Mouse (Mus musculus): ENCODE measurements around the gene Vrk1. TPM values are rescaled to one million over a fixed set of nuclear protein-coding genes. Genes with fewer than 3 reads are reported as not detected.
A peak's percentile ranks its signal among the peaks of the same experiment; 100 is the strongest.

Gene Vrk1
- polyA plus RNA-seq (2015; fragmentation: Nextera tagmentation; extraction: Ambion mirVana) = 40.3 and 40.7 TPM in 2 replicates

GRCm38 (mm10) chr12:106010065-106010915 is at the start of gene Vrk1:
Vrk1 (plus strand) TSS chr12:106010228.
- peak within 1 kb of the TSS; percentile 48 for H3K27ac ChIP-seq
- no peaks in the 10 kb centered on the region for H3K9me3 ChIP-seq
- no peaks in the 10 kb centered on the region for H3K36me3 ChIP-seq
- peaks cover 12% of the 10 kb centered on the region for H3K4me1 ChIP-seq (replicated peaks)
- peak; percentile 99 for ATAC-seq (ENCODE audit: low FRiP score)
- H3K27me3 ChIP-seq = no peaks in the 10 kb centered on the region
- 1% methylated on average over 72 of the region's 72 CpGs for WGBS
- peak within 1 kb of the TSS; percentile 80 for H3K9ac ChIP-seq
- peak within 1 kb of the TSS; percentile 93 for H3K4me2 ChIP-seq
- peak within 1 kb of the TSS; percentile 74 for H3K4me3 ChIP-seq

- Histone ChIP-seq H3K27me3 (peaks cover 17% of the 10 kb centered on the region), H3K9me3 (no peaks in the 10 kb centered on the region), H3K4me2 (peak overlapping the region; percentile 45), H3K27ac (peak overlapping the region; percentile 84), H3K4me3 (peak overlapping the region; percentile 3; the same call in 1 of the 2 replicates), H3K36me3 (no peaks in the 10 kb centered on the region), H3K4me1 (replicated peaks) (peaks cover 54% of the 10 kb centered on the region), H3K9ac (peak overlapping the region; percentile 55)
- 9% methylated on average over 19 of the region's 19 CpGs for WGBS
- ATAC-seq (ENCODE audit: low FRiP score) = no peak
These were observed 49.3 kb upstream of the Vrk1 start for GRCm38 (mm10) chr12:105960592-105961330.

GRCm38 (mm10) chr12:105961667-105962066 is 48.4 kb upstream of the Vrk1 start:
- Histone ChIP-seq H3K9ac (no peak overlapping the region), H3K4me3 (0 out of 2 replicates have a peak overlapping the region, but pooled peaks have one; percentile 42), H3K36me3 (no peaks in the 10 kb centered on the region), H3K27me3 (peaks cover 21% of the 10 kb centered on the region), H3K9me3 (no peaks in the 10 kb centered on the region), H3K4me2 (peak overlapping the region; percentile 89), H3K27ac (peak overlapping the region; percentile 84), H3K4me1 (replicated peaks) (peaks cover 46% of the 10 kb centered on the region)
- 4% methylated on average over 12 of the region's 12 CpGs for WGBS
- ATAC-seq (ENCODE audit: low FRiP score) = no peak

- Histone ChIP-seq H3K9me3 (no peaks in the 10 kb centered on the region), H3K9ac (peak overlapping the region; percentile 71), H3K4me3 (peak overlapping the region; percentile 42), H3K36me3 (no peaks in the 10 kb centered on the region), H3K4me2 (peak overlapping the region; percentile 89), H3K4me1 (replicated peaks) (peaks cover 50% of the 10 kb centered on the region), H3K27ac (peak overlapping the region; percentile 84), H3K27me3 (peaks cover 24% of the 10 kb centered on the region)
- WGBS = 1% methylated on average over 36 of the region's 37 CpGs
- ATAC-seq (ENCODE audit: low FRiP score) = peak; percentile 91
These were observed 47.7 kb upstream of the Vrk1 start for GRCm38 (mm10) chr12:105962103-105963011.

GRCm38 (mm10) chr12:105963012-105963572 is 46.9 kb upstream of the Vrk1 start:
- WGBS = 5% methylated on average over 30 of the region's 30 CpGs
- Histone ChIP-seq H3K4me3 (peak overlapping the region; percentile 42), H3K36me3 (no peaks in the 10 kb centered on the region), H3K27me3 (peaks cover 29% of the 10 kb centered on the region), H3K9ac (peak overlapping the region; percentile 71), H3K9me3 (no peaks in the 10 kb centered on the region), H3K4me2 (peak overlapping the region; percentile 89), H3K4me1 (replicated peaks) (peaks cover 50% of the 10 kb centered on the region), H3K27ac (no peak overlapping the region; the same call in 1 of the 2 replicates)
- peak; percentile 44 for ATAC-seq (ENCODE audit: low FRiP score)

- Histone ChIP-seq H3K27me3 (peaks cover 33% of the 10 kb centered on the region), H3K9ac (no peak overlapping the region), H3K27ac (no peak overlapping the region), H3K36me3 (no peaks in the 10 kb centered on the region), H3K4me1 (replicated peaks) (peaks cover 26% of the 10 kb centered on the region), H3K4me3 (no peak overlapping the region), H3K9me3 (no peaks in the 10 kb centered on the region), H3K4me2 (peak overlapping the region; percentile 39; the same call in 1 of the 2 replicates)
- no peak for ATAC-seq (ENCODE audit: low FRiP score)
- 38% methylated on average over 19 of the region's 19 CpGs for WGBS
These were observed 43.0 kb upstream of the Vrk1 start for GRCm38 (mm10) chr12:105966887-105967637.

- 15% methylated on average over 18 of the region's 18 CpGs for WGBS
- H3K9ac ChIP-seq = no peak overlapping the region
- no peak for ATAC-seq (ENCODE audit: low FRiP score)
These were observed 42.2 kb upstream of the Vrk1 start for GRCm38 (mm10) chr12:105967806-105968205.

GRCm38 (mm10) chr12:105971182-105971581 is 38.8 kb upstream of the Vrk1 start:
- WGBS = 68% methylated on average over 7 of the region's 7 CpGs

More at GRCm38 (mm10) chr12:105967806-105968205, 42.2 kb upstream of the Vrk1 start:
- Histone ChIP-seq H3K27me3 (peaks cover 33% of the 10 kb centered on the region), H3K4me1 (replicated peaks) (peaks cover 18% of the 10 kb centered on the region), H3K4me2 (peak overlapping the region; percentile 39), H3K9me3 (no peaks in the 10 kb centered on the region), H3K36me3 (no peaks in the 10 kb centered on the region), H3K4me3 (peak overlapping the region; percentile 18; the same call in 1 of the 2 replicates), H3K27ac (no peak overlapping the region)

GRCm38 (mm10) chr12:105972673-105973072 is 37.4 kb upstream of the Vrk1 start:
- Histone ChIP-seq H3K9me3 (no peaks in the 10 kb centered on the region), H3K36me3 (no peaks in the 10 kb centered on the region), H3K9ac (no peak overlapping the region), H3K4me1 (replicated peaks) (peaks cover 13% of the 10 kb centered on the region), H3K27me3 (0 out of 2 replicates have a peak, but pooled peaks cover 10% of the 10 kb centered on the region), H3K27ac (peak overlapping the region; percentile 69; the same call in 1 of the 2 replicates), H3K4me3 (no peak overlapping the region), H3K4me2 (no peak overlapping the region)
- ATAC-seq (ENCODE audit: low FRiP score) = 0 out of 2 replicates have a peak, but pooled peaks have one; percentile 9
- 81% methylated on average over 8 of the region's 8 CpGs for WGBS

More at GRCm38 (mm10) chr12:105971182-105971581, 38.8 kb upstream of the Vrk1 start:
- Histone ChIP-seq H3K4me1 (replicated peaks) (peaks cover 20% of the 10 kb centered on the region), H3K9me3 (no peaks in the 10 kb centered on the region), H3K4me3 (no peak overlapping the region), H3K4me2 (no peak overlapping the region), H3K27me3 (peaks cover 13% of the 10 kb centered on the region; the same call in 1 of the 2 replicates), H3K36me3 (no peaks in the 10 kb centered on the region), H3K27ac (no peak overlapping the region), H3K9ac (no peak overlapping the region)
- no peak for ATAC-seq (ENCODE audit: low FRiP score)

GRCm38 (mm10) chr12:105973691-105974090 is 36.3 kb upstream of the Vrk1 start:
- Histone ChIP-seq H3K27me3 (0 out of 2 replicates have a peak, but pooled peaks cover 8% of the 10 kb centered on the region), H3K4me3 (no peak overlapping the region), H3K27ac (peak overlapping the region; percentile 69), H3K4me1 (replicated peaks) (peaks cover 7% of the 10 kb centered on the region), H3K9me3 (no peaks in the 10 kb centered on the region), H3K36me3 (no peaks in the 10 kb centered on the region), H3K9ac (no peak overlapping the region), H3K4me2 (no peak overlapping the region)
- peak; percentile 64 for ATAC-seq (ENCODE audit: low FRiP score)
- 12% methylated on average over 7 of the region's 9 CpGs for WGBS
